Mouse (Mus musculus) G1E (cell line): Measurements from ENCODE around the gene Tnnt3. TPM values are rescaled to one million over a fixed set of nuclear protein-coding genes. Genes with fewer than 3 reads are reported as not detected.

ENCODE experiments used
- ATAC-seq: 2 replicates; pipeline ENCODE4 v1.8.0; 2016; ENCODE audit warnings: mild to moderate bottlenecking; ENCODE audit not compliant: insufficient number of reproducible peaks, poor library complexity, low FRiP score, severe bottlenecking; ENCODE audit errors: extremely low read depth
- DNase-seq: peaks from one replicate; pipeline ENCODE4 v3.0.0; 2012; ENCODE audit warnings: low spot score
- H3K27me3 ChIP-seq: 2 replicates; pipeline ENCODE4 v1.6.1; 2012; ENCODE audit warnings: mild to moderate bottlenecking, low read length, inconsistent platforms; ENCODE audit not compliant: insufficient read depth
- H3K36me3 ChIP-seq: replicated peaks from 2 replicates; pipeline ENCODE3; 2012; ENCODE audit warnings: mild to moderate bottlenecking, inconsistent platforms
- H3K4me1 ChIP-seq: 2 replicates; pipeline ENCODE4 v1.6.1; 2012; ENCODE audit warnings: low read depth, low read length, inconsistent platforms, mixed read lengths; ENCODE audit not compliant: insufficient read depth
- H3K4me3 ChIP-seq: 2 replicates; pipeline ENCODE4 v1.5.1; 2012; ENCODE audit warnings: low read depth, mild to moderate bottlenecking, inconsistent platforms, low read length, moderate library complexity, mixed read lengths
- H3K9me3 ChIP-seq: replicated peaks from 2 replicates; pipeline ENCODE4 v1.6.1; 2012; ENCODE audit warnings: inconsistent platforms
- CTCF ChIP-seq: IDR thresholded peaks from 2 replicates; pipeline ENCODE4 v1.5.1; 2012; ENCODE audit warnings: low read depth, low read length, inconsistent platforms, mixed read lengths
- GATA1 ChIP-seq: IDR thresholded peaks from 2 replicates; pipeline ENCODE4 v1.6.1; 2012; ENCODE audit warnings: borderline replicate concordance, low read length, inconsistent platforms, mixed read lengths
- GATA2 ChIP-seq: IDR thresholded peaks from 2 replicates; pipeline ENCODE4 v1.6.1; 2012; ENCODE audit warnings: low read depth, low read length, inconsistent platforms, borderline replicate concordance
- POLR2AphosphoS5 ChIP-seq: IDR thresholded peaks from 2 replicates; pipeline ENCODE4 v1.6.1; 2012; ENCODE audit warnings: low read depth, low read length, inconsistent platforms; ENCODE audit not compliant: insufficient replicate concordance
- TAL1 ChIP-seq: conservative IDR thresholded peaks from 2 replicates; pipeline ENCODE4 v1.6.1; 2012; ENCODE audit warnings: low read depth, low read length, inconsistent platforms, mixed read lengths
- polyA plus RNA-seq: library from polyadenylated mRNA; stranded (reverse); fragments of >175 nt; gene quantifications from 2 replicates; pipeline ENCODE4 v1.2.3, GENCODE M21; 2012
- total RNA-seq, 2 experiments: library from RNA; stranded (forward) in 1 of 2; stranded (reverse) in 1 of 2; fragments of 200-1000 nt in 1 of 2; fragments of >200 nt in 1 of 2; fragmentation: Nextera tagmentation in 1 of 2; gene quantifications; 2 replicates each; pipeline ENCODE4 v1.2.3; 2014 to 2017

The Tnnt3 gene
- total and polyA plus RNA-seq, 3 experiments = not detected

- Histone ChIP-seq H3K27me3 (no peaks in the 10 kb centered on the region), H3K9me3 (no peaks in the 10 kb centered on the region), H3K4me3 (no peak overlapping the region), H3K36me3 (peaks cover 92% of the 10 kb centered on the region), H3K4me1 (peaks cover 38% of the 10 kb centered on the region)
- DNase-seq (no peak), ATAC-seq (no peak)
- TF ChIP-seq GATA1 = no peak
- no peak for TF ChIP-seq CTCF
- no peak for TF ChIP-seq TAL1
- no peak for TF ChIP-seq GATA2
- no peak for TF ChIP-seq POLR2AphosphoS5
Observed at GRCm38 (mm10) chr7:142538766-142539165, 40.1 kb downstream of the Tnnt3 start.

- no peaks in the 10 kb centered on the region for H3K27me3 ChIP-seq
- no peak for ATAC-seq
- no peaks in the 10 kb centered on the region for H3K9me3 ChIP-seq
- no peak for DNase-seq
- H3K4me1 ChIP-seq = peaks cover 28% of the 10 kb centered on the region
- peaks cover 87% of the 10 kb centered on the region for H3K36me3 ChIP-seq
- H3K4me3 ChIP-seq = no peak overlapping the region
- TF ChIP-seq GATA1 (no peak), GATA2 (no peak), TAL1 (no peak), POLR2AphosphoS5 (no peak), CTCF (no peak)
Observed at GRCm38 (mm10) chr7:142539828-142540227, 41.2 kb downstream of the Tnnt3 start.

GRCm38 (mm10) chr7:142542771-142543303 is 44.2 kb downstream of the Tnnt3 start:
- H3K4me3 ChIP-seq = no peak overlapping the region
- no peaks in the 10 kb centered on the region for H3K27me3 ChIP-seq
- TF ChIP-seq GATA1 (no peak), CTCF (no peak), POLR2AphosphoS5 (no peak), TAL1 (no peak), GATA2 (no peak)
- H3K4me1 ChIP-seq = peaks cover 22% of the 10 kb centered on the region
- no peaks in the 10 kb centered on the region for H3K9me3 ChIP-seq
- DNase-seq = no peak
- peaks cover 63% of the 10 kb centered on the region for H3K36me3 ChIP-seq
- no peak for ATAC-seq

- peaks cover 8% of the 10 kb centered on the region for H3K4me1 ChIP-seq
- peaks cover 32% of the 10 kb centered on the region for H3K36me3 ChIP-seq
- H3K9me3 ChIP-seq = no peaks in the 10 kb centered on the region
- no peak for TF ChIP-seq TAL1
- no peak overlapping the region for H3K4me3 ChIP-seq
- DNase-seq = no peak
- peaks cover 3% of the 10 kb centered on the region; the same call in 1 of the 2 replicates for H3K27me3 ChIP-seq
- ATAC-seq = no peak
Observed at GRCm38 (mm10) chr7:142545967-142546366, 47.3 kb downstream of the Tnnt3 start.

- TF ChIP-seq CTCF (no peak), GATA1 (no peak), POLR2AphosphoS5 (no peak), TAL1 (no peak), GATA2 (no peak)
- H3K9me3 ChIP-seq = no peaks in the 10 kb centered on the region
- no peak overlapping the region for H3K4me3 ChIP-seq
- H3K27me3 ChIP-seq = peaks cover 13% of the 10 kb centered on the region
- H3K36me3 ChIP-seq = peaks cover 14% of the 10 kb centered on the region
- H3K4me1 ChIP-seq = peaks cover under 1% of the 10 kb centered on the region; the same call in 1 of the 2 replicates
- no peak for ATAC-seq
- no peak for DNase-seq
Observed at GRCm38 (mm10) chr7:142547874-142548273, 49.2 kb downstream of the Tnnt3 start.

- TF ChIP-seq CTCF = no peak
- TF ChIP-seq GATA1 = no peak
- no peak for TF ChIP-seq GATA2
- no peak for TF ChIP-seq POLR2AphosphoS5
- no peak for TF ChIP-seq TAL1
- Histone ChIP-seq H3K9me3 (no peaks in the 10 kb centered on the region), H3K4me3 (no peak overlapping the region), H3K36me3 (peaks cover 6% of the 10 kb centered on the region), H3K4me1 (peaks cover 4% of the 10 kb centered on the region; the same call in 1 of the 2 replicates), H3K27me3 (peaks cover 17% of the 10 kb centered on the region)
- DNase-seq = no peak
- ATAC-seq = no peak
Observed at GRCm38 (mm10) chr7:142548706-142549105, 50.1 kb downstream of the Tnnt3 start.
